Mouse (Mus musculus) thymus, postnatal 4 days (tissue): Measurements from ENCODE around the gene Mrps33.

Experiments used
- DNase-seq: peaks from one replicate; pipeline ENCODE4 v3.0.0; 2021

Mrps33 gene

GRCm38 (mm10) chr6:39810612-39811116 is at the start of gene Mrps33:
Gene Mrps33, minus strand, starts transcription at chr6:39810988.
- DNase-seq: peak; percentile 98

- no peak for DNase-seq
Measured at GRCm38 (mm10) chr6:39849667-39850066, 38.9 kb upstream of the Mrps33 start.

GRCm38 (mm10) chr6:39848766-39849165 is 38.0 kb upstream of the Mrps33 start:
- peak; percentile 15 for DNase-seq

GRCm38 (mm10) chr6:39847538-39847937 is 36.8 kb upstream of the Mrps33 start:
- no peak for DNase-seq

- no peak for DNase-seq
Measured at GRCm38 (mm10) chr6:39843698-39844342, 33.0 kb upstream of the Mrps33 start.

- DNase-seq: no peak
Measured at GRCm38 (mm10) chr6:39828736-39829135, 17.9 kb upstream of the Mrps33 start.

- DNase-seq: no peak
Measured at GRCm38 (mm10) chr6:39821241-39821640, 10.5 kb upstream of the Mrps33 start.

GRCm38 (mm10) chr6:39818922-39819321 is 8.1 kb upstream of the Mrps33 start:
- DNase-seq: no peak

GRCm38 (mm10) chr6:39808511-39808910 is 2.3 kb downstream of the Mrps33 start:
- DNase-seq: peak; percentile 35

GRCm38 (mm10) chr6:39807050-39807560 is 3.7 kb downstream of the Mrps33 start:
- no peak for DNase-seq

GRCm38 (mm10) chr6:39806336-39806735 is 4.5 kb downstream of the Mrps33 start:
- no peak for DNase-seq

GRCm38 (mm10) chr6:39805916-39806315 is 4.9 kb downstream of the Mrps33 start:
- DNase-seq: no peak

GRCm38 (mm10) chr6:39800977-39801376 is 9.8 kb downstream of the Mrps33 start:
- no peak for DNase-seq

- DNase-seq: no peak
Measured at GRCm38 (mm10) chr6:39797076-39797475, 13.7 kb downstream of the Mrps33 start.

- DNase-seq: no peak
Measured at GRCm38 (mm10) chr6:39796150-39796549, 14.6 kb downstream of the Mrps33 start.

- DNase-seq: no peak
Measured at GRCm38 (mm10) chr6:39791806-39792205, 19.0 kb downstream of the Mrps33 start.

GRCm38 (mm10) chr6:39788408-39788807 is 22.4 kb downstream of the Mrps33 start:
- no peak for DNase-seq

GRCm38 (mm10) chr6:39787783-39788182 is 23.0 kb downstream of the Mrps33 start:
- no peak for DNase-seq

GRCm38 (mm10) chr6:39785944-39786343 is 24.8 kb downstream of the Mrps33 start:
- no peak for DNase-seq

- DNase-seq: no peak
Measured at GRCm38 (mm10) chr6:39783521-39783920, 27.3 kb downstream of the Mrps33 start.

GRCm38 (mm10) chr6:39782618-39783017 is 28.2 kb downstream of the Mrps33 start:
- DNase-seq: peak; percentile 16

GRCm38 (mm10) chr6:39781766-39782530 is 28.8 kb downstream of the Mrps33 start:
- DNase-seq: peak; percentile 13

GRCm38 (mm10) chr6:39780857-39781666 is 29.7 kb downstream of the Mrps33 start:
- DNase-seq: peak; percentile 23
